Mouse (Mus musculus) left cerebral cortex, adult 18-20 months (tissue): ENCODE measurements at regions not wholly inside any gene's neighbourhood (a gene's known extent, or its start where the extent isn't known, plus 50 kb on each side); places are given as distances from the start of the nearest gene placed in this dataset.
"Not testable (repeated sequence)": the region's sequence is repeated elsewhere in the genome, so short reads cannot be mapped to it uniquely, and the experiment has no call there.

Source experiments
- DNase-seq, 2 experiments: peaks; one replicate each; pipeline ENCODE4 v3.0.0; 2021 to 2022; ENCODE audit warnings: low spot score in 2 of 2, mixed read lengths in 1 of 2

DNA sequence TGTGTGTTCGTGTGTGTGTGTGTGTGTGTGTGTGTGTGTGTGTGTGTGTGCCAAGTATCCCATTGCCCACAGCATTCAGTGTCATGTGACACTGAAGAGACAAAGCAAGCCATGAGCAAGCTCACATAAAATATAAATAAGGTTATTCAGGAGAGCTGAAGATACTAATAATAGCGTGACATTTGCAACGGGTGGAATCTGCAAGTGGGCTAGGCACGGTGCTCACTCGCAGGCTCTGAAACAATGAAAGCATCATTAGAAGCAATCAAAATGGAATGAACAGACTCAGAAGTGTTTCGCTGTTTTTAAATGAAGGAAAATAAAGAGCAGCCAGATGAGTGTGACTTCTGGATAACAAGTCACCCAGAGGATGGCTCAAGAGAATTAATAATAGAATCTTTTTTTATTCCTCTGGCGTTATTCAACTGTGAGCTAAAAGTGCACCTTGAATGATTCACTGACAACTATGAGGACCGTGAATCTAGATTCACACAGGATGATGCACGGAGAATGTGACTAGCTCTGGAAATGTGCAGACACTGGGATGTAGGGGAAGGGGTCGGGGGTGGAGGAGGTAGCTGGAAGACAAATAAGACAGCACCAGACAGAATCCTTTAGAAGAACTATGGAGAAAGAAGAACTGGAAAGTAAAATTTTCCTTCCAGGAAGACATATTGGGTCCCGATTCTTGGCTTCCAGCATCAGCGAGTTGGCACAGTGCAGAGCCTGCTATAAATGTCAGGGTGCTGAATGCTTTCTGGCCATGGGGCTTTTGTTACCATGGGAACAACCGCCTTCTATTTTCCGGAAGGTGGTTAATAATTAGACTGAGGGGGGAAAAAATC is 55.3 kb downstream of the Actbl2 start:
- peak; percentile 21 to 27 for DNase-seq

DNA sequence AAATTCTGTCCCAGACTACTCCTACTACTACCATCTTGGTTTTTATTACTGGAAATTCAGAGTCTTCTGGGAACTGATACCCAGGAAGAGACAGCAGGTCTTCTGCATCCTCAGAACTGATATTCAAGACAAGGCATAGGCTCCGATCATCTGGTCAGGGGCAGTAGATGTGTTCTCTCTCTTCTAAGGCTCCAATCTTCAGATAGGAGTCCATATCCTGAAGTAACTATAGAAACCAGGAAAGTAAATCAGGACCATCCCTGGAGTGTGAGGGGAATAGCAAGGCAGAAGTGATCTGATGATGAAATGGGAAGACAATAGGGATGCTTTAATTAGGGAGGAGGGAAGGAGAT is 55.9 kb downstream of the Actbl2 start:
- DNase-seq, result no peak

DNA sequence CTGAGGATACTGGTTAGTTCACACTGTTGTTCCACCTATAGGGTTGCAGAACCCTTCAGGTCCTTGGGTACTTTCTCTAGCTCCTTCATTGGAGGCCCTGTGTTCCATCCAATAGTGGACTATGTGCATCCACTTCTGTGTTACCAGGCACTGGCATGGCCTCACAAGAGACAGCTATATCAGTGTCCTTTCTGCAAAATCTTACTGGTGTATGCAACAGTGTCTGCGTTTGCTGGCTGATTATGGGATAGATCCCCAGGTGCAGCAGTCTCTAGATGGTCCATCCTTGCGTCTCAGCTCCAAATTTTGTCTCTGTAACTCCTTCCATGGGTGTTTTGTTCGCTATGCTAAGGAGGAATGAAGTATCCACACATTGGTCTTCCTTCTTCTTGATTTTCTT is 58.7 kb downstream of the Actbl2 start:
- not testable (repeated sequence) for DNase-seq

DNA sequence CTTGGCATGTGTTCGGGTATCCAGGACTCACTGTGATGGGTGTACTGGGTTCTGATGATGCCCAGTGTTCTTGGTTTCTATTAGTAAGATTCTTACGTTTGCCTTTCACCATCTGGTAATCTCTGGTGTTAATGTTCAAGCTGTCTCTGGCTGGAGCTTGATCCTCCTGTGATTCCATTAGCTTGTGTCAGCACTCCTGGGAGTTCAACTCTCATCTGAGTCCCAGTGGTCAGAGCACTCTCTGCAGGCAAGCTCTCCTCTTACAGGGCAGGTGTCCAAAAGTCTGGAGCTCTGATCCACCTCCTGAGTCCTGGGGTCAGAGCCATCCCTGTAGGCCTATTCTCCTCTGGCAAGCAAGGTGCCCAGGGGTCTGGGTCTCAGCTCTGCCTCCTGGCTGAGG is 63.1 kb downstream of the Actbl2 start:
- not testable (repeated sequence) for DNase-seq

GRCm38 (mm10) chr13:111323206-111323605 is 68.4 kb downstream of the Actbl2 start:
- DNase-seq, result no peak

- DNase-seq, result no peak
Observed at GRCm38 (mm10) chr13:111326096-111326665, 71.4 kb downstream of the Actbl2 start.

DNA sequence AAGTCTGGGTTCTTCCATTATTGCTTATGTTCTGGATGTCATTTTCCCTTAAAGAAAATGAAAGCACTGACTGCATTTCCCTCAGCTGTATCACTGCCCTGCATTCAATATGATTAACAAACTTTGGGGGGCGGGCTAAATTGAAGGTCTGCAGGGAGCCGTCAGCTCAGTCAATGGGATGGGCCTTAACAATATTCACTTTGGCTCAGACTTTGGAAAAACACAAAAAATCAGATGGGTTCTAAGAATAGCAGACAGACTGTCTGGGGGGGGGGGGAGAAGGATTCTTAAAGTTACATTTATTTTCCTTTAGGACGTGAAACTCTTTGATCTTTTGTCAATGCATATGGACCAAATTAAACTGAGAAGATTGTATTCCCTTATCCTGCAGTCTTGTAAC is 78.2 kb downstream of the Actbl2 start:
- DNase-seq, result no peak

DNA sequence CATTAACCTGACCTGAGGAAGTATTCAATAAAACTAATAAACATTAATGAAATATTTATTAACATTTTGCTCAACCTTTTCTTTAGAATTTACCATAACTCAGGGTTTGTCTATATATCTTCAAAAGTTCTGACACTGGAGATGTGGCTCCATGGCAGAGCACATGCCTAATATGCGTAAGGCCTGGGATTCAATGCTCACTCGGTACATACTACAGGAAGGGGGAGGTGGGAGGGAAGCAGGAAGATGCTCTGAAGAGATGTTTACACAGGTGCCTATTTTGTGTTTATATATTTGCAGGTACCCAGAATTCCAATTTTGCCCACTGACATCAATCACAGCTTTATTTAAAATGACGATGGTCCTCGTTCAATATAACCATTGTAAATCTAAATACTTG is 79.0 kb downstream of the Actbl2 start:
- DNase-seq, result no peak

DNA sequence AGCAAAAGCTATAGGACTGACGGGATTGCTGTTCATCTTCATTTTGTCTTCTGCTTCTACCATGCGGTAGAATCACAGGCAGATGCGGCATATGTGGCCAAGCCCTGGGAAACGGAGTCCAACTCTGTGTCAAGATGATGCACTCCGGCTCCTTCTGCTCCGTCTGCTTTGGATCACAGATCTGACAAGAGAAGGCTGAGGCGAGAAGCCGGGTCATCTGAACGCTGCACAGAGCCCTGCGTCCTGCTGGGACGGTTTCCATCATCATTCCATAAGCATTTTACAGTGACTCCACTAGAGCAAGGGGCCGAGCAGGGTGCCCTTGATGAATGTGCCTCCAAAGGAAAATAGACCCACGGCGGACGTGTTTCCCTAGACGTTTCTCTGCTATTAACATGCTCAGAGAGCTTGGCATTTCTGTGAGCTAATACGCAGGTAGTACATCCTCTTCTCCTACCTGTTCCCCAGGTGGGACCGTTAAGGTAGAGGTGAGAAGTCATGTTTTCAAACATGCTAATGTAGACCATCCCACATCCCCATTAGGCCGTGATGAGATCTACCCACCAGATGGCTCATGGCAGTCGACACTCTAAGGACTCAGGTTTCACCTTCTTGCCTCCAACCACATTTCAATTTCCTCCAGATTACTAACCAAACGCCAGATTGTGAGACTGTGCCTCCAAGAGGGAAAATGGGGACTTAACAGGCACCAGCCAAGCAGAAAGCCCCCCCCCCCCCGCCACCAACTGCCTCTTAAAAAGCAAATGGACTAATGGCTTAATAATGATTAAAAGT is 79.6 kb downstream of the Actbl2 start:
- no peak for DNase-seq

GRCm38 (mm10) chr13:111344981-111345380 is 90.2 kb downstream of the Actbl2 start:
- no peak for DNase-seq

DNA sequence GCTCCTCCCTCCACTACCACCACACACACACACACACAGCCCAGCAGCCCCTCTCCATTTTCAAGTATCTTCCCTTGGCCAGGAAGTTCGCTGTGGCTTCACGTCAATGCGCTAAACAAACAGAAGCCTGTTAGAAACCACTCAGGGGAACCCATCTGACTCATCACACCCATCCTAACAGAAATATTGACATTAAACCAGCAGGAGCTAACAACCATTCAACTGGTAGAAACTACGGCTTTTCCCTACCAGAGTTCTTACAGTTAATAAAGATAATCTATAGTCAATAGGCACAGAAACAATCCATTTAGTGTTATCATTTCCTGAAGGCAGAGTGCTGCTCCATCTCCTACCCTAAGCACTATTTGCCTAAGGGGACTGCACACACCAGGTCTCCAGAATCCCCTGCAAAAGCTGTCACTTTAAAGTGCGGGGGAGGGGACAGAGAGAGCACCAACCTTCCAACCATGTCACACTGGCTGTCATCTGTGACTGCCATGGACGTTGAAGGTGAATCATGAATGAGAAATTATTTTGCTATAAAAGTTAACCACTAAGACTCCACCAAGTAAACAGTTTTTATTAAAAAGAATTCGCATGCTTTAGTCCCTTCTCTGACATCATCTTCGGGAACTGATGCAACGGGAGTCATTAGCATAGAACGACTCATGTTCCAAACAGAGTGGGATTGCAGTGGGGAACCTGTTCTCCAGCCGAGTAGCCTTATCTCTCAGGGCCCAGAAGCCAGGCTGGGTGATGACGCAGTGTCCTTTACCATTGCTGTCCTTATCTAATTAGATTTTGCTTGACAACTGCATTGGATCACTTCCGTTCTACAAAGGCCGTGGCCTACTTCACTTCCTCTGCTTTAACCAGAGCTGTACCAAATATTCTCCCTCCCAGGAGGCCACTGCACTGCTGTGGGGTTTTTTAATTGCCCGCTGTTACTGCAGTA is 91.0 kb downstream of the Actbl2 start:
- no peak for DNase-seq

DNA sequence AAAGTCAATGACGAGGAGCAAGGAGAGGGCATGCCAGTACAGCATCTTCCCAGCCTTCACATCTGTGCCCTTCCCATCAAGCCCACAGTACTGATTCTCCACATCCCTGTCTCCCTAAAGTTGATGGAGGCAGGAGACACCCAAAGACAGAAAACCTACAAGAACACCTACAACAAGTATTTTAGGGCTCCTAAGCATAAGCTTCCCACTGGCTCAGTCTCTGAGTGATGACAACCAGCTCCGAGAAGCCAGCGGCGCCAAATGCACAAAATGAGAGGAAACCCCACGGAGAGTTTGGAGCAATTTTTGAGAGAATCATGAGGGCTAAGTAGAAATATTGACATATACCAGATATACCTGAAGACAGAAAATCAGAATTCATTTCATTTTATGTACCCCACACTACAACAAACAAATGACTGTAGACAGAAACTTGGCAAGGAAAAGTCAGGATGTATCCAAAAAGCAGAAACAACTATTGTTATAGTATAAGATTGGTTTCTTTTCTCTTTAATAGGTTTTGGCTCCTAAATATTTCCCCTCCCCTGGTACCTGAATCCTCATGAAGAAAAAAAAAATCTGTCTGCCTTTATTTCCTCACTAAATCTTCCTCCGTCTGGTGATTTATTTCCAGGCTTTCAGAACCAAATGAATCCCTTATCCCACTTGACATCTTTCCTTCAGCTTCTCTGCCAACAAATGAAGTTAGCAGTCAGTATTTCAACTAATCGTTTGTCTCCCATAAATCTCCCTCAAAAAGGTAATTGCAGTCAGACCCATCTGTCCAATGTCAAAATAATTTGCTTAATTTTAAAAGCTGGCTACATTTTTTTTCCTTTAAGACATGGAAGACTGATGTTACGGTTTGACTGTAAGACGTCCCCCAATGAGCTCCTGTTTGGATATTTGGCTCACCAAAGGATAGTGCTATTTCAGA is 102.0 kb downstream of the Actbl2 start:
- peak; percentile 21 to 22 for DNase-seq

DNA sequence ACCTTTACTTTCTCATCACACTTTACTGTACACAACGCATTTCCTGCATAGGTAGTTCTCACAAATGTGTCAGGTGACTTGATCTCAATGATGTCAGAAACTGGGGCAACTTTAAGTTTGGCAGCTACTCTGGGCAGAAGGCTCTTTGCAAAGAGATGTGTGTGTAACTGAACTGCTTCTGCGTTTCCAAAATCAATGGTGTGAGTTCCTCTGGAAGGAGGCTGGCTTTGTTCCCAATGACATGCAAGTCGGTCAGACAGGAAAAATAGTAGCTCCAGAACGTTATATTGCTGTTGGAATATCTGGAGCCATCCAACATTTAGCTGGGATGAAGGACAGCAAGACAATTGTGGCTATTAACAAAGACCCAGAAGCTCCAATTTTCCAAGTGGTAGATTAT is 106.6 kb downstream of the Actbl2 start:
- no peak for DNase-seq

GRCm38 (mm10) chr13:111363176-111363739 is 108.4 kb downstream of the Actbl2 start:
- no peak for DNase-seq

DNA sequence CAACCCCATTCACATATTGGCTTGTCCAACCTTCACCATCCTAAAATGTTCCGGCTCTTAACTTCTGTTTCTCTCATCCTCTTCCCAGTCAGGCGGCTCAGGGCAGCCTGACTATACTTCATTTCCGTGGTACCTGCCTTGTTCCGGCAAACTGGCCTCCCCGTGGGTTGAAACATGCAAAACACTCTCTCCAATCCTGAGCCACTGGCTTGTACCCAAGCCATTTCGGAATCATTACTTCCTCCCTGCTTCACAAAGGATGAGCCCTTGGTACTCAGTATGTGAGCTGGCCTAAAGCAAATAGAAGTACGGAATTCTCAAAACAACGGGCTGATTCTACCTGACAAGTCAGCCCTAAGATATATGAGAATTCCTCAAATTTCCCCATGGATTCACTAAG is 112.1 kb downstream of the Actbl2 start:
- DNase-seq, result no peak

GRCm38 (mm10) chr13:111367620-111368019 is 112.8 kb downstream of the Actbl2 start:
- no peak for DNase-seq

DNA sequence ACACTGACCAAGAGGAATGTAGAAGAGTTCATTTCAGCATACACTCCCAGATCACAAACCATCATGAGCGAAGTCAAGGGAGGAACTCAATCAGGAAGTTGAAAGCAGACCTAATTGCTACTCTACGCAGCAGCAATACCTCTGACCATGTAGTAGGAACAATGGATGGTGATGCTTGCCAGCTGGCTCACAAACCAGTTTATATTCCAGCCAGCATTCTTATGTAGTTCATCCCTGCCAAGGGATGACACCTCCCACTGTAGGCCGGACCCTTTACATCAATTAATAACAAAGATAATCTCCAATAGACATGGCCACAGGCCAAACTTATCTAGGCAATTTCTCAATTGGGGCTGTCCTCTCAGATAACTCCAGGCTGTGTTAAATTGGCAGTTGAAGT is 115.1 kb downstream of the Actbl2 start:
- DNase-seq, result no peak

DNA sequence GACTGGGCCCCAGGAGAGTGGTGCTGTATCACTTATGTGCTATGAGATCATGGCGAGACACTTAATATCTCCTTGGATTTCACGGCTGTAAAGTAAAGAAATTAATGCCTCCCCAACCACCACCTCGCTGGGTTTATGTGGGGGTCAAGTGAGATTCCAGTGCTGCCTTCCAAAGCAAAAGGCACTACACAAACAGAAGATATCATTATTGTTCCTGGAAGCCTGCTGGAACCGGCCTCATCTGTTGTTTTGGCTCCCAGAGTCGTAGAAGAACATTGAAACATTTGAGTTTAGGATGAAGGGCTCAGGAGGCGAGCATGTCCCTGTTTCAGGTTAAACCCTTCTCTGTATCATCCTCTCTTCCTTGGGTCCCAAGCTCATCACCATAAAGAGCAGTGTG is 116.6 kb downstream of the Gpbp1 start:
- no peak for DNase-seq

DNA sequence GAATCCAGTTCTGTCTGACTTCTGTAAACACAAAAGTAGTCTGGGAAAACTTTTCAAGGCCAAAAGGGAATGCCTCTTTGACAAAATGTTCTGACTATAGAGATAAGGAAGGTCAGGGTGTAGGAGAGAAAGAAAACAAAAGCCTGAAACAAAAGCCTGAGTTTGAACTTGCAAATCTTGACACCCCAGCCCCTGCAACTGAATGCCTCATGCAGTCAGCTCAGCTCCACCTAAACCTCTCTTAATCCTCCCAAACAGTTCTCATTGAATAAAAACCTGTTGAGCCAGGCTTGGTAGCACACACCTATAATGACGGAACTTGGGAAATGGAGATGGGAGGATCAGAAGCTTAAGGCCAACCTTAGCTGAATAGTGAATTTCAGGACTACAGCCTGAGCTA is 116.1 kb downstream of the Gpbp1 start:
- DNase-seq, result no peak
